Mouse (Mus musculus): ENCODE data around the gene Kat8. TPM values are rescaled to one million over a fixed set of nuclear protein-coding genes. Genes with fewer than 3 reads are reported as not detected.

Kat8 gene
- total and polyA plus RNA-seq, 3 experiments = 10.9 to 27.1 (median 24.6) TPM

Other genes starting within 250 kb of the Kat8 start
- gene Bcl7c, start 203.6 kb upstream of the Kat8 start, total RNA-seq (2021) = 10 to 100 TPM; 70.9 to 86.0 TPM
- 70.5 and 78.0 TPM in 2 replicates for gene Bcl7c, start 203.6 kb upstream of the Kat8 start, polyA plus RNA-seq (2012; rRNA removed)
- gene Ctf1, start 199.8 kb upstream of the Kat8 start, total RNA-seq (2021) = 1 to 10 TPM; 3.3 to 3.7 TPM
- 18.9 and 22.1 TPM in 2 replicates for gene Ctf1, start 199.8 kb upstream of the Kat8 start, polyA plus RNA-seq (2012; rRNA removed)
- not detected for gene Ctf2, start 180.3 kb upstream of the Kat8 start, total RNA-seq (2021)
- gene Ctf2, start 180.3 kb upstream of the Kat8 start, polyA plus RNA-seq (2012; rRNA removed) = not detected in 2 replicates
- gene Fbxl19, start 168.0 kb upstream of the Kat8 start, total RNA-seq (2021) = 10 to 100 TPM in 1 of 2 experiments, 1 to 10 TPM in 1; 9.5 to 11.6 TPM
- gene Fbxl19, start 168.0 kb upstream of the Kat8 start, polyA plus RNA-seq (2012; rRNA removed) = 34.5 and 42.6 TPM in 2 replicates
- 10 to 100 TPM; 28.3 to 32.8 TPM for gene Orai3, start 142.7 kb upstream of the Kat8 start, total RNA-seq (2021)
- 90.6 and 94.8 TPM in 2 replicates for gene Orai3, start 142.7 kb upstream of the Kat8 start, polyA plus RNA-seq (2012; rRNA removed)
- gene Setd1a, start 135.8 kb upstream of the Kat8 start, total RNA-seq (2021) = 10 to 100 TPM; 36.0 to 42.6 TPM
- 12.6 and 15.9 TPM in 2 replicates for gene Setd1a, start 135.8 kb upstream of the Kat8 start, polyA plus RNA-seq (2012; rRNA removed)
- gene Gm49388, start 126.9 kb upstream of the Kat8 start, total RNA-seq (2021) = 1 to 10 TPM; 2.2 to 4.6 TPM
- gene Gm49388, start 126.9 kb upstream of the Kat8 start, polyA plus RNA-seq (2012; rRNA removed) = not detected in 2 replicates
- 10 to 100 TPM; 45.5 to 46.2 TPM for gene Hsd3b7, start 111.9 kb upstream of the Kat8 start, total RNA-seq (2021)
- 83.9 and 86.5 TPM in 2 replicates for gene Hsd3b7, start 111.9 kb upstream of the Kat8 start, polyA plus RNA-seq (2012; rRNA removed)
- gene Stx4a, start 88.2 kb upstream of the Kat8 start, total RNA-seq (2021) = 100 to 1,000 TPM in 1 of 2 experiments, 10 to 100 TPM in 1; 79.6 to 102 TPM
- 52.2 and 54.0 TPM in 2 replicates for gene Stx4a, start 88.2 kb upstream of the Kat8 start, polyA plus RNA-seq (2012; rRNA removed)
- 1 to 10 TPM; 5.0 to 6.9 TPM for gene Stx1b, start 88.0 kb upstream of the Kat8 start, total RNA-seq (2021)
- gene Stx1b, start 88.0 kb upstream of the Kat8 start, polyA plus RNA-seq (2012; rRNA removed) = 8.5 and 11.4 TPM in 2 replicates
- gene Zfp646, start 36.3 kb upstream of the Kat8 start, total RNA-seq (2021) = 10 to 100 TPM; 28.9 to 33.1 TPM
- gene Zfp646, start 36.3 kb upstream of the Kat8 start, polyA plus RNA-seq (2012; rRNA removed) = 14.1 and 15.9 TPM in 2 replicates
- 1 to 10 TPM; 7.2 to 9.7 TPM for gene Zfp668, start 35.7 kb upstream of the Kat8 start, total RNA-seq (2021)
- gene Zfp668, start 35.7 kb upstream of the Kat8 start, polyA plus RNA-seq (2012; rRNA removed) = 8.1 and 10.3 TPM in 2 replicates
- gene Prss53, start 21.5 kb upstream of the Kat8 start, total RNA-seq (2021) = 1 to 10 TPM; 1.0 to 1.2 TPM
- 3.0 and 4.5 TPM in 2 replicates for gene Prss53, start 21.5 kb upstream of the Kat8 start, polyA plus RNA-seq (2012; rRNA removed)
- not detected for gene Gm21974, start 17.1 kb upstream of the Kat8 start, total RNA-seq (2021)
- not detected in 2 replicates for gene Gm21974, start 17.1 kb upstream of the Kat8 start, polyA plus RNA-seq (2012; rRNA removed)
- gene Vkorc1, start 16.9 kb upstream of the Kat8 start, total RNA-seq (2021) = 10 to 100 TPM; 62.7 to 85.5 TPM
- gene Vkorc1, start 16.9 kb upstream of the Kat8 start, polyA plus RNA-seq (2012; rRNA removed) = 152 and 201 TPM in 2 replicates
- gene Bckdk, start 8.4 kb upstream of the Kat8 start, total RNA-seq (2021) = 100 to 1,000 TPM; 122 to 138 TPM
- 164 and 166 TPM in 2 replicates for gene Bckdk, start 8.4 kb upstream of the Kat8 start, polyA plus RNA-seq (2012; rRNA removed)
- gene Prss8, start 17.6 kb downstream of the Kat8 start, total RNA-seq (2021) = under 1 TPM in 1 of 2 experiments, not detected in 1; 0.24 TPM
- 0.07 and 0.38 TPM in 2 replicates for gene Prss8, start 17.6 kb downstream of the Kat8 start, polyA plus RNA-seq (2012; rRNA removed)
- gene Prss36, start 34.2 kb downstream of the Kat8 start, total RNA-seq (2021) = 1 to 10 TPM; 8.2 to 9.4 TPM
- gene Prss36, start 34.2 kb downstream of the Kat8 start, polyA plus RNA-seq (2012; rRNA removed) = 24.8 and 27.8 TPM in 2 replicates
- gene Fus, start 54.9 kb downstream of the Kat8 start, total RNA-seq (2021) = 100 to 1,000 TPM; 176 to 229 TPM
- gene Fus, start 54.9 kb downstream of the Kat8 start, polyA plus RNA-seq (2012; rRNA removed) = 139 and 145 TPM in 2 replicates
- gene Pycard, start 81.4 kb downstream of the Kat8 start, total RNA-seq (2021) = 1 to 10 TPM; 2.3 to 3.7 TPM
- 4.4 and 8.1 TPM in 2 replicates for gene Pycard, start 81.4 kb downstream of the Kat8 start, polyA plus RNA-seq (2012; rRNA removed)
- gene Trim72, start 91.4 kb downstream of the Kat8 start, total RNA-seq (2021) = under 1 TPM in 1 of 2 experiments, not detected in 1; 0.17 TPM
- 0.16 and 0.29 TPM in 2 replicates for gene Trim72, start 91.4 kb downstream of the Kat8 start, polyA plus RNA-seq (2012; rRNA removed)
- gene Itgam, start 150.1 kb downstream of the Kat8 start, total RNA-seq (2021) = 1 to 10 TPM; 5.5 to 9.1 TPM
- 2.0 and 2.2 TPM in 2 replicates for gene Itgam, start 150.1 kb downstream of the Kat8 start, polyA plus RNA-seq (2012; rRNA removed)
- gene Gm49368, start 150.2 kb downstream of the Kat8 start, total RNA-seq (2021) = not detected
- gene Gm49368, start 150.2 kb downstream of the Kat8 start, polyA plus RNA-seq (2012; rRNA removed) = not detected in 2 replicates
- gene Itgax, start 217.0 kb downstream of the Kat8 start, total RNA-seq (2021) = 1 to 10 TPM; 1.4 to 2.4 TPM
- gene Itgax, start 217.0 kb downstream of the Kat8 start, polyA plus RNA-seq (2012; rRNA removed) = 1.7 and 1.8 TPM in 2 replicates
- gene Itgad, start 241.9 kb downstream of the Kat8 start, total RNA-seq (2021) = under 1 TPM in 1 of 2 experiments, not detected in 1; 0.07 TPM
- 0.04 and 0.07 TPM in 2 replicates for gene Itgad, start 241.9 kb downstream of the Kat8 start, polyA plus RNA-seq (2012; rRNA removed)